Mouse (Mus musculus) heart, embryonic 10.5 days (tissue): ENCODE data around the gene Map10. TPM values are rescaled to one million over a fixed set of nuclear protein-coding genes. Genes with fewer than 3 reads are reported as not detected.

Source experiments
- DNase-seq: peaks from one replicate; pipeline ENCODE4 v3.0.0-alpha.2; 2017; ENCODE audit warnings: low spot score
- H3K27ac ChIP-seq: fragments of 300-500 bp; sonication (generic); 2 replicates; pipeline ENCODE4 v1.5.1; 2016; ENCODE audit warnings: mild to moderate bottlenecking
- H3K27me3 ChIP-seq: fragments of 300-500 bp; sonication (generic); 2 replicates; pipeline ENCODE4 v1.6.1; 2016; ENCODE audit warnings: mild to moderate bottlenecking; ENCODE audit not compliant: poor library complexity, insufficient read depth, severe bottlenecking
- H3K36me3 ChIP-seq: fragments of 300-500 bp; sonication (generic); 2 replicates; pipeline ENCODE4 v1.6.1; 2016; ENCODE audit warnings: mild to moderate bottlenecking, moderate library complexity
- H3K4me1 ChIP-seq: fragments of 300-500 bp; sonication (generic); 2 replicates; pipeline ENCODE4 v1.6.1; 2016; ENCODE audit warnings: mild to moderate bottlenecking
- H3K4me3 ChIP-seq: fragments of 300-500 bp; sonication (generic); 2 replicates; pipeline ENCODE4 v1.5.1; 2016; ENCODE audit warnings: mild to moderate bottlenecking, moderate library complexity
- H3K9me3 ChIP-seq: fragments of 300-500 bp; sonication (generic); 2 replicates; pipeline ENCODE4 v1.6.1; 2016; ENCODE audit warnings: mild to moderate bottlenecking, moderate library complexity
- WGBS: fragments of 180-500 bp; shearing (Covaris S2); methylation state at CpG from one replicate; pipeline ENCODE4 v1.1.7; 2016; 5-methylcytosine and 5-hydroxymethylcytosine counted together
- polyA plus RNA-seq: library from polyadenylated mRNA; unstranded; fragments of >200 nt; fragmentation: Nextera tagmentation; extraction: Ambion mirVana; gene quantifications from 2 replicates; pipeline ENCODE4 v1.2.1, GENCODE M21; 2016

The Map10 gene
- polyA plus RNA-seq, 1 experiment from 2014 or later, result 6.3 TPM

DNA sequence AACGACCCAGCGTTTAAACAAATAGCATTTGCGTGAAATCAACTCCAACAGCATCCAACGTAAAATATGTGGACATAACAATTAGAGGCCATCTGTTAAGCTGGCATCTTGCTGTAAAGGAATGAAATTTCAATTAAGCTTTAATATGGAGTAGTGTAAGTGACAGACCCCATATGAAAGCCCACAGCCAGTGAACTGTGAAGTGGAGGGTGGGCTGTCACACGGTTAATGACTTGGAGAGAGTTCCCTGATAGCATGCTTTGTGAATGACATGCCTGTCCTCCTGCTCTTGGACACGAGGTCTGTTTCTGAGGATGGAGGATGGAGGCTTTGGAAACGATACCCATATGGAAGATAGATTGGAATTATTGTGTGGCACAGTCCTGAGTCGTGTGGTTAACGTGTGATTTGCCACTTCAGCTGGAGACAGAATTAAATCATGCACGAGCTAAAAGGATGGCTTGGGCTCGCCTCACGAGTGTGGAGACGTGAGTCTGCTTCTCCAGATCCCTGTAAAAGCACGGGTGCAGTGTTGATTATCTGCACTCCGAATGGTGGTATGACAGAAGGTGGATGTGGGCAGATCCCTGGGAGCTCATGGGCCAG, 33.4 kb downstream of the Map10 start:
- Histone ChIP-seq H3K9me3 (peaks cover 7% of the 10 kb centered on the region; the same call in 1 of the 2 replicates), H3K27ac (no peak overlapping the region), H3K4me3 (no peak overlapping the region), H3K36me3 (no peaks in the 10 kb centered on the region), H3K4me1 (no peaks in the 10 kb centered on the region), H3K27me3 (no peaks in the 10 kb centered on the region)
- no peak for DNase-seq
- 78% methylated on average over 15 of the region's 15 CpGs for WGBS

DNA sequence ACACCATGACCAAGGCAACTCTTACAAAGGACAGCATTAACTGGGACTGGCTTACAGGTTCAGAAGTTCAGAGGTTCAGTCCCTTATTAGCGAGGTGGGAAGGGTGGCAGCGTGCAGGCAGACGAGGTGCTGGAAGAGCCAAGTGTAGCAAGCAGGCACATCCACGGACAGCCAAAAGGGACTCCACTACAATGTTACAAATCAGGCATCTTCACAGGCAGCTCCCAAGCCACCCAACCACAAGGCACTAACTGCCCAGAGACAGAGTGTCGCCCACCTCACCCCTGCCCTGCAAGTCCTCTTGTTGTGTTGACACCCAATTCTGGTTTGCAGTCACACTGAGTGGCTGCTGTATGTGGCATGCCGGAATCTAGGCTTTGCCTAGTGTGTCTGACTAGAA, 34.8 kb downstream of the Map10 start:
- Histone ChIP-seq H3K36me3 (no peaks in the 10 kb centered on the region), H3K4me1 (no peaks in the 10 kb centered on the region), H3K27ac (no peak overlapping the region), H3K27me3 (no peaks in the 10 kb centered on the region), H3K4me3 (no peak overlapping the region), H3K9me3 (no peaks in the 10 kb centered on the region)
- no peak for DNase-seq
- 86% methylated on average over 6 of the region's 6 CpGs for WGBS

DNA sequence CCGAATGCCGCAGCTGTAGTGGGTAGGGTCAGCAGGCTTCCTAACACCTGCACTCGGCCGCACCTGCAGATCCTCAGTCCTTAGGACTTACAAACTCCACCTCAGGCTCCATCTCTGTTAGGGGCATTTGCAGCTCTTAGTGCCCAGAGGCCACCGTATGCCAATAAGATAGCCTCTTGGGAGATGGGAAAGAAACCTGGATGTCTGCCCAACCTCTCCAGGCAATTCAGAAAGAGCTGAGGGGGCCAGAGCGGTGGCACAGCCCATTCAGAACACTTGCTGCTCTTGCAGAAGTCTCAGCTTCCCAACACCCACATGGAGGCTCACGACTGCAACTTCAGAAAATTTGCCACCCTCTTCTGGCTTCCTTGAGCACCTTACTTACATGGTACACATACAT, 36.2 kb downstream of the Map10 start:
- H3K4me1 ChIP-seq, result no peaks in the 10 kb centered on the region
- no peaks in the 10 kb centered on the region for H3K9me3 ChIP-seq
- no peaks in the 10 kb centered on the region for H3K27me3 ChIP-seq
- DNase-seq, result no peak
- no peak overlapping the region for H3K4me3 ChIP-seq
- WGBS, result 82% methylated on average over 7 of the region's 7 CpGs
- H3K27ac ChIP-seq, result no peak overlapping the region
- no peaks in the 10 kb centered on the region for H3K36me3 ChIP-seq

DNA sequence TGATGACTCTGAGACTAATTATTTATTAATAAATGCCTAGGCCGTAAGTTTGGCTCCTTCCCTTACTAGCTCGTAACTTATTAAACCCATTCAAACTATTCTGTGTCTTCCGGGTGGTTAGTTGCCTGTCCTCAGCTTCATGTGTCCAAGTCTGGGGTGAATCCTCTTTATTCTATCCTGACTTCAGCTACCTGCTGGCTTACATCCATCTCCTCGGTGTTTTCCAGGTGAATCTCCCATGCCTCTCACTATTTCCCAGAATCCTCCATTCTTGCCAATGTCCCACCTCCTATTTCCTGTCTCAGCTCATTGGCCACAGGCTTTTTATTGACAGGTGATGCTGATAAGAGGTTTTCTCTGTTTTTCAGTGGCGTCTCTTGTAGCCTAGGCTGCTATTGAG, 39.6 kb downstream of the Map10 start:
- no peaks in the 10 kb centered on the region for H3K36me3 ChIP-seq
- no peak overlapping the region for H3K4me3 ChIP-seq
- no peak for DNase-seq
- H3K27me3 ChIP-seq, result no peaks in the 10 kb centered on the region
- WGBS, result 88% methylated on average over 5 of the region's 5 CpGs
- H3K27ac ChIP-seq, result no peak overlapping the region
- H3K9me3 ChIP-seq, result no peaks in the 10 kb centered on the region
- H3K4me1 ChIP-seq, result peaks cover 3% of the 10 kb centered on the region; the same call in 1 of the 2 replicates

DNA sequence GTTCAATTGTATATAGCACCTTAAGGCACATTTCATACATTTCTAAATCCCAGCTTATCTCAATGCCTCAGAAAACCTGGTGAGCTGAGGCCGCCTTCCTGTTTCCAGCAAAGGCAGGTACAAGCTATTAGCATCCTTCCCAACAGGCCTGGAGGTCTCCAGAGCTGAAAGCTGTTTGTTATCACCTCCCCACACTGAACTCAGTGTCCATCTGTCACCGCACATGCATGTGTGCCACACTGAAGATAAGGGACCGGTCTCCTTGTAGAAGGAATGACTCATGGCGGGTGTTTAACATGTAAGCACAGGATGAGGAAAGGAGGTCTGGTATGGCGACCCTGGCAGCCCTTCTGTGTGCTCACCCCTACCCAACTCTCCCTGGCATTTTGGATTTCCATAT, 41.9 kb downstream of the Map10 start:
- Histone ChIP-seq H3K4me1 (peaks cover 10% of the 10 kb centered on the region), H3K9me3 (no peaks in the 10 kb centered on the region), H3K36me3 (no peaks in the 10 kb centered on the region), H3K27me3 (no peaks in the 10 kb centered on the region), H3K27ac (no peak overlapping the region), H3K4me3 (no peak overlapping the region)
- WGBS, result 61% methylated on average over 5 of the region's 5 CpGs
- peak; percentile 85 for DNase-seq

DNA sequence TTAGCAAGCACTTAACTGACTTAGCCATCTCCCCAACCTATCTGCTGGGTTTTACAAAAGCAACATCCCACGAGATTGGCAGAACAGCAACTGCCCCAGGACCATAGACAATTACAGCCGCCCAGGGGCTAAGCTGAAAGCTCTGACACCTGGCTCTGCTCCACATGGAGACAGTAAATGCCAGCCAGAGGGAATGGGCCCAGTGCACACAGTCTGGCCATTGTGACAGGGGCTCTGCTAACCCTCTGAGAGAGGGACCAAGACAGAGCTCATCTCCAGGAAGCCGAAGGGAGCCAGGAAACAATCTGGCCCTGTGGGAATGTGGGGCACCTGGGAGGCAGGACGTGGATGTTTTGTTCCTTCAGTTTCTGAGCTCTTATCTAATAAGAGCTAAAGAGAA, 46.6 kb downstream of the Map10 start:
- Histone ChIP-seq H3K27ac (peak overlapping the region; percentile 44; the same call in 1 of the 2 replicates), H3K4me3 (no peak overlapping the region), H3K36me3 (no peaks in the 10 kb centered on the region), H3K4me1 (peaks cover 30% of the 10 kb centered on the region), H3K9me3 (no peaks in the 10 kb centered on the region), H3K27me3 (no peaks in the 10 kb centered on the region)
- 42% methylated on average over 4 of the region's 4 CpGs for WGBS
- no peak for DNase-seq

DNA sequence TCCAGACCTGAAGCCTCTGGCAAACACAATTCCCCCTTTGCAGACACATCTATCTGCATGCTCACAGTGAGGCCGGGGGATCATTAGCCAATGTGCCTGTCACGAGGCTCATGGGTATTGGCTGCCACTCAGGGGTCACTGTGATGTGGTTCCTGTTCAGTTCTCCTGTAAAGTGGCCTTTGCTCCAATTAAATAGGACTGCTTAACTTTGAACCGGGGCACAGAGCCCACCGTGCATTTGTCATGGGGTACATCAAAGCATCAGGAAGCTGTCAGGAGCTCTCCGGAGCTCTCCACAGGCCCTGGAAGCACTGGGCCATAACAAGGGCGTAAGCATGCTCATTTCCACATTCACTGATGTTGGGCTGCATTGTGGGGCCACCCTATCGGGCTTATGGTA, 47.0 kb downstream of the Map10 start:
- DNase-seq, result no peak
- 41% methylated on average over 7 of the region's 7 CpGs for WGBS

DNA sequence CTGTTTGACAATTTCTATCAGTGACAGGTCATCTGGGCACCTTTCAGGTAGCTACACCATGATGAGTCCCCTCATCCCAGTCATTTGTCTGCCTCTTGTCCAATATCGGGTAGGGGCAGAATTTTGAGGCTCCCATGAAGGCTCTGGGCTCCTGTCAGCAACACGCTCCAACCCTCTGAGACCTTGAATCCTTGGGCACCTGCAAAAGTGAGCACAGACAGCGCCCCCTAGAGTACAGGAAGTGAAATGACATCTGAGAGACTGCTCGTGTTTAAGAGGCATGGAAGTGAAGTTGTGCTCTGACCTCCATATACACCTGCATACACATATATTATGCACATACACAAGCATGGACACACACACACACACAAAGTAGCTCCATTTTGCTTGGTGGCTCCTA, 49.3 kb downstream of the Map10 start:
- 63% methylated on average over 4 of the region's 4 CpGs for WGBS
- Histone ChIP-seq H3K4me1 (peaks cover 27% of the 10 kb centered on the region), H3K9me3 (no peaks in the 10 kb centered on the region), H3K27me3 (no peaks in the 10 kb centered on the region), H3K4me3 (no peak overlapping the region), H3K36me3 (no peaks in the 10 kb centered on the region), H3K27ac (no peak overlapping the region)
- no peak for DNase-seq

More for the DNA sequence above, 47.0 kb downstream of the Map10 start:
- peaks cover 27% of the 10 kb centered on the region for H3K4me1 ChIP-seq
- no peak overlapping the region for H3K4me3 ChIP-seq
- peak overlapping the region; percentile 44; the same call in 1 of the 2 replicates for H3K27ac ChIP-seq
- no peaks in the 10 kb centered on the region for H3K9me3 ChIP-seq
- no peaks in the 10 kb centered on the region for H3K36me3 ChIP-seq
- H3K27me3 ChIP-seq, result no peaks in the 10 kb centered on the region

DNA sequence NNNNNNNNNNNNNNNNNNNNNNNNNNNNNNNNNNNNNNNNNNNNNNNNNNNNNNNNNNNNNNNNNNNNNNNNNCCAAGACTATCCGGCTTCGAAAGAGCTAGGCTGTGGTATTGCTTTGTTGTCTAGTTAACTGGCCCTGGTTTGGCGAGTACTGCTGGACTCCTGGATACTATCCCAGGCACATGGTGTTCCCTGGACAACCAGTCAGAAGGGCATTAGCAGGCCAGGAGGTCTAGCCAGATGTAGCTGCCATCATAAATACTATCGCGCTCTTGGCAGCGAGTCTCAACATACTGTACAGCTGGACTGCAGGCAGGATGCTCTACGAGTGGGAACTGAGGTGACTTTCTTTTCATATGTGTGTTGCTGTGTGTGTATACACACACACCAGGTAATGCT, 53.1 kb downstream of the Map10 start:
- DNase-seq, result no peak
- H3K36me3 ChIP-seq, result no peaks in the 10 kb centered on the region
- 88% methylated on average over 7 of the region's 7 CpGs for WGBS

More for the DNA sequence above, 53.1 kb downstream of the Map10 start:
- no peaks in the 10 kb centered on the region for H3K27me3 ChIP-seq
- peaks cover 24% of the 10 kb centered on the region for H3K4me1 ChIP-seq
- no peak overlapping the region for H3K4me3 ChIP-seq
- no peaks in the 10 kb centered on the region for H3K9me3 ChIP-seq
- no peak overlapping the region for H3K27ac ChIP-seq

Other genes with a start within 250 kb of the Map10 start
- gene Sipa1l2, start 100.0 kb upstream of the Map10 start, polyA plus RNA-seq, result 24.9 and 32.6 TPM in 2 replicates
- gene Ntpcr, start 60.1 kb downstream of the Map10 start, polyA plus RNA-seq, result 25.7 and 26.1 TPM in 2 replicates
- gene Pcnx2, start 228.5 kb downstream of the Map10 start, polyA plus RNA-seq, result 0.17 and 0.44 TPM in 2 replicates
- 0.09 and 0.15 TPM in 2 replicates for gene Map3k21, start 240.6 kb downstream of the Map10 start, polyA plus RNA-seq